Mouse (Mus musculus): ENCODE results near the gene Prdx2. TPM values are rescaled to one million over a fixed set of nuclear protein-coding genes. Genes with fewer than 3 reads are reported as not detected.

Gene Prdx2
- total RNA-seq, 2 experiments from 2014 or later = 180 to 196 TPM

GRCm38 (mm10) chr8:84975434-84975833, 6.0 kb downstream of the Prdx2 start:
- intact Hi-C loops (cut with DNase I) = no loop called here
- no peak for DNase-seq

GRCm38 (mm10) chr8:84976031-84976762, 6.8 kb downstream of the Prdx2 start:
- intact Hi-C loops (cut with DNase I) = no loop called here

GRCm38 (mm10) chr8:84976763-84977434, 7.5 kb downstream of the Prdx2 start:
- no peak for DNase-seq
- intact Hi-C loops (cut with DNase I) = no loop called here

More at GRCm38 (mm10) chr8:84976031-84976762, 6.8 kb downstream of the Prdx2 start:
- peak; percentile 93 to 94 for DNase-seq

GRCm38 (mm10) chr8:84977435-84978247, 8.3 kb downstream of the Prdx2 start:
- peak; percentile 44 to 73 for DNase-seq
- intact Hi-C loops (cut with DNase I) = no loop called here

GRCm38 (mm10) chr8:84978248-84978940, 9.0 kb downstream of the Prdx2 start, which contains the start of gene Junb:
Gene Junb (minus strand): TSS chr8:84978718.
- intact Hi-C loops (cut with DNase I) = no loop called here
- DNase-seq = peak; percentile 95

GRCm38 (mm10) chr8:84979599-84980421, 10.4 kb downstream of the Prdx2 start:
- DNase-seq = peak; percentile 88 to 89
- intact Hi-C loops (cut with DNase I) = no loop called here

GRCm38 (mm10) chr8:84980622-84981358, 11.4 kb downstream of the Prdx2 start:
- intact Hi-C loops (cut with DNase I) = no loop called here
- peak; percentile 59 to 64 for DNase-seq

GRCm38 (mm10) chr8:84981644-84982498, 12.5 kb downstream of the Prdx2 start:
- DNase-seq = no peak
- intact Hi-C loops (cut with DNase I) = no loop called here

GRCm38 (mm10) chr8:84982499-84983011, 13.2 kb downstream of the Prdx2 start:
- intact Hi-C loops (cut with DNase I) = no loop called here
- DNase-seq = no peak

- intact Hi-C loops (cut with DNase I) = no loop called here
- no peak for DNase-seq
These were observed 15.1 kb downstream of the Prdx2 start for GRCm38 (mm10) chr8:84984294-84985048.

GRCm38 (mm10) chr8:84985049-84985683, 15.8 kb downstream of the Prdx2 start:
- intact Hi-C loops (cut with DNase I) = no loop called here
- DNase-seq = no peak

- DNase-seq = peak; percentile 72 to 79
- intact Hi-C loops (cut with DNase I) = no loop called here
These were observed 16.4 kb downstream of the Prdx2 start for GRCm38 (mm10) chr8:84985684-84986378.

GRCm38 (mm10) chr8:84986379-84986945, 17.1 kb downstream of the Prdx2 start:
- no peak for DNase-seq
- intact Hi-C loops (cut with DNase I) = no loop called here

- intact Hi-C loops (cut with DNase I) = no loop called here
- DNase-seq = no peak
These were observed 18.0 kb downstream of the Prdx2 start for GRCm38 (mm10) chr8:84987388-84987787.

- intact Hi-C loops (cut with DNase I) = no loop called here
- no peak for DNase-seq
These were observed 18.5 kb downstream of the Prdx2 start for GRCm38 (mm10) chr8:84987903-84988302.
